Mouse (Mus musculus) brain, adult 10 weeks (tissue): ENCODE results near the gene Adgrb2. TPM values are rescaled to one million over a fixed set of nuclear protein-coding genes. Genes with fewer than 3 reads are reported as not detected.

Experiments
- polyA plus RNA-seq: library from polyadenylated mRNA; stranded (reverse); fragments of 350-450 nt; fragmentation: Illumina TruSeq; extraction: RNeasy Lipid Tissue Mini Kit (QIAGEN cat#74804); gene quantifications from one replicate; pipeline ENCODE4 v1.2.3, GENCODE M21; 2015; ENCODE audit warnings: low read depth, low replicate concordance

Adgrb2 gene
- polyA plus RNA-seq = 176 TPM

DNA sequence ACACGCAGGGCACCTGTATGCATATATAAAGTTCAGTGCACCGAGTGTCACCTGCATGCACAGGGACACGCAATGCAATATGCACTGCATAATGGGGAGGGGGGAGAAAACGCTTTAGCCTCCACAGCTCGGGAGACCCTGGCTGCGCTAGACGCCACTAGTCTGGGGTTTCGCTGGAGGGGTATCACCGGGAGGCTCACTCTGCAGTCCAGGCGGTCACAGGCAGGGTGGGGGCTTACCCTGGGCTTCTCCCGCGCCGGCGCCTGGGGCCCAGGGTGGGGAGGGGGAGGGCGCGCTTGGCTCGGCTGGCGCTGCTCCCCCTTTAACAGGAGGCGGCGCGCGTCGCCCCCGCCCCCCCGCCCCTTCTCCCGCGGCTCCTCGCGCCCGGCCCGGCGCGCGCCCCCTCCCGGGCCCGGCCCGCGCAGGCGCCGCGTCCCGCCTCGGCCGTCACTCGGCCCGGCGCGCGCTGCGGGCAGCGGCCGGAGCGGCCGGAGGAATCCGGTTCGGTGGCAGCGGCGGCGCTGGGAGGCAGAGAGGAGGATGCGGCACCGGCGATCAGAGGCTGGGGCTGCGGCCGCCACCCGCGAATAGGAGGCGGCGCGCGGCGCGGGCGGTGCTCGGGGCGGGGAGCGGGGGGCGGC, at the start of gene Adgrb2:
TSS of gene Adgrb2 (plus strand) at position 450 of the 641 bp plus-strand sequence.

DNA sequence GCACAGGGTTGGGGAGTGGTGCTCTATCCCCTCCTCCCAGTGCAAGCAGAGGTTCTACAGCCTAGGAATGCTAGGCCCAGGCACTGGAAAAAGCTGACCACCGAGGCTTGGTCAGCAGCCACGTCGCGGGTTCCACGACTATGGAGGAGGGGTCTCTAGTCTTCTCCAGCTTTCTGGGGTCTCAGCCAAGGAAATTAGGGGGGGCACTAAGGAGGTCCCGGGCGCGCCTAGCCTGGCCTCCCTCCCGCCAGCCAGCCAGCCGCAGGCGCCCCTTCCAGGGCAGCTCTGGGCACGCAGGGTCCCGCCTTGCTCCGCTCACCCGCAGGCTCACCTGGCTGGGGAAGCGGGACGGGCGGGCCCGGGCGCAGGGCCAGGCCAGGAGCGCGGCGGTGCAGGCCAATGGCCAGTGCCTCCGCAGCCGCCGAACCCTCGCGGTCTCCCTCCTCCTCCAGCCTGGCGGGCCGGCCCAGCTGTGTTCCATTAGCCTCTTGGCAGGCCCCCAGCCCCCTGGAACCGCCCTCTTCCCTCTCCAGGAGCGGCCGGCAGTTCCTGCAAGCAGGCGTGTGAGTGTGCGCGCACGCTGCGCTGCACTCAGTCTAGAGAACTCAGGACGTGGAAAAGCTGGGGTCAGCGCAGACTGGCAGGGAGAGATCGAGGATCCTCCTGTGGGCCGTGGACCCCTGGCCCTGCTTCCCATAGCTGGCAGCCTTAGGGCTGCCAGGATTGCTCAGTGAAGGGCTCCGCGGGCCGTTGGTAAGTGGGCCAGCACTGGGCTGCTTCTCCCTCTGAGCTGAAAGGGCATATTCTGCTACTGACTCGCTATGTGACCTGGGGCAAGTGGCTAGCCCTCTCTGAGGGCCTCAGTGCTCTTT, 62.9 kb downstream of the Adgrb2 start, which contains the start of gene Col16a1:
TSS of gene Col16a1 (plus strand) at position 510 of the 872 bp plus-strand sequence.

Other genes with a start within 250 kb of the Adgrb2 start
- gene Khdrbs1, start 242.6 kb upstream of the Adgrb2 start, polyA plus RNA-seq = 91.9 TPM
- 159 TPM for gene Ptp4a2, start 173.7 kb upstream of the Adgrb2 start, polyA plus RNA-seq
- not detected for gene Spocd1, start 55.6 kb upstream of the Adgrb2 start, polyA plus RNA-seq
- gene Col16a1, start 63.0 kb downstream of the Adgrb2 start, polyA plus RNA-seq = 18.6 TPM
- gene Pef1, start 117.7 kb downstream of the Adgrb2 start, polyA plus RNA-seq = 104 TPM
- 3.6 TPM for gene Hcrtr1, start 154.5 kb downstream of the Adgrb2 start, polyA plus RNA-seq
- 9.7 TPM for gene Tinagl1, start 190.3 kb downstream of the Adgrb2 start, polyA plus RNA-seq
- gene Gm853, start 237.5 kb downstream of the Adgrb2 start, polyA plus RNA-seq = not detected